Mouse (Mus musculus) brain, embryonic 14.5 days (tissue): ENCODE results near the gene Abcg2. TPM values are rescaled to one million over a fixed set of nuclear protein-coding genes. Genes with fewer than 3 reads are reported as not detected.
"Not testable (repeated sequence)": the region's sequence is repeated elsewhere in the genome, so short reads cannot be mapped to it uniquely, and the experiment has no call there.

Experiments
- DNase-seq: peaks from one replicate; pipeline ENCODE4 v3.0.0-alpha.2; 2011; ENCODE audit warnings: low read depth
- CTCF ChIP-seq: fragments of 200-500 bp; IDR thresholded peaks from 2 replicates; pipeline ENCODE4 v1.5.1; 2012; ENCODE audit warnings: inconsistent platforms, mild to moderate bottlenecking, moderate library complexity, borderline replicate concordance; ENCODE audit not compliant: insufficient read depth, insufficient read length; ENCODE audit errors: extremely low read depth
- POLR2A ChIP-seq: fragments of 200-500 bp; IDR thresholded peaks from 2 replicates; pipeline ENCODE4 v1.6.1; 2012; ENCODE audit warnings: mild to moderate bottlenecking, inconsistent platforms, borderline replicate concordance; ENCODE audit not compliant: poor library complexity, insufficient read depth, insufficient read length, severe bottlenecking; ENCODE audit errors: extremely low read depth
- polyA plus RNA-seq: library from polyadenylated mRNA; depleted of rRNA; stranded (reverse); fragments of >200 nt; gene quantifications from 2 replicates; pipeline ENCODE4 v1.2.3, GENCODE M21; 2012; rRNA removed

The Abcg2 gene
- polyA plus RNA-seq, result 20.5 and 22.1 TPM in 2 replicates

DNA sequence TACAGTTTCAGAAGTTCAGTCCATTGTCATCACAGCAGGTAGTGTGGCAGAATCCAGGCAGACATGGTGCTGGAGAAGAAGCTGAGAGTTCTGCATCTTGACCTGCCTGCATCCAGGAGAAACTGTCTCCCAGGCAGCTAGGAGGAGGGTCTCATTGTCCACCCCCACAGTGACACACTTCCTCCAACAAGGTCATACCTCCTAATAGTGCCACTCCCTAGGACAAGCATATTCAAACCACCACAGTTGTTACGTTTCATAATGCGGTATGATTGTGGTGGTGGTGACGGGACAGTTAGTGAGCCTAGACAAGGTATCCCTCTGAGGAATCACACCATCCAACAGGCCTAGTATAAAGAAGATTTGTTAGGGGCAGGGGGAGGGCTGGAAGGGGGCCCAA lies at the start of gene Abcg2:
Gene Abcg2 (plus strand): TSS at position 301 of the 400 bp plus-strand sequence.
- DNase-seq, result not testable (repeated sequence)

GRCm38 (mm10) chr6:58540263-58540662 lies 44.1 kb upstream of the Abcg2 start:
- DNase-seq, result not testable (repeated sequence)

DNA sequence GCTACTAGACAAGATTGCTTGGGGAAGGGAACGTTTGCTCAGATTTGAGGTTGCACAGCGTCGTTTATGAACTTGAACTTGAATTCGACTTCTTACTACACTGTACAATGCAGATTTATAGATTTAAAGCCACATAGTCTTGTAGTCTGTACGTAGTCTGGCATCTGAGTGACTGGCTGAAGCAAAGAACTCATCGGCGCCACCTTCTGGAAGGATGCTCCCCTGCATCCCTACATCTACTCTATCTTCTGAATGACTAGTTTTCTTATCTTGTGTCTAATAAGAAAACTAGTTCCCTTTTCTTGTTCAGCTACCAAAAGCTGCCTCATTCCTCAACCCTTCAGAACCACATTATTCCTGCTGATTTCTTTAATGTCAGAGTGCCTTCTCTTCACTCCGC lies 41.5 kb upstream of the Abcg2 start:
- peak; percentile 22 for DNase-seq
- TF ChIP-seq CTCF, result peak; percentile 39; the same call in 1 of the 2 replicates

DNA sequence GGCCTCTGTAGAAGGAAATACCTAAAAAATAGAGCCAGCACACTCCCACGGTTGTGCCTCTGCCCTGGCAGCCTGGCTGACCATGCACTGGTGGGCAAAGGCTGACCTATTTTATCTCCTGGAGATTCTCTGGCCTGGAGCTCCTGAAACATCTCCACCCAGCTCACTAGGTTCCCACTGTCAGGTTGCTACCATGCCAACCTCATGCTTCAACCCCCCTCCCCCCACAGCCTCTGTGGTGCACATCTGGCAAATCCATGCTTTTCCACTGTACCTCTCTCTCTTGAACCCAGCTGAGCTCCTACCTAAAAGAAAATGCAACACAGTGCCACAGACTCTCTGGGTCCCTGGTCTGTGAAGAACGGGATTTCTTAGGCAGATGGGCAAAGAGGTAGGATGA lies 39.4 kb upstream of the Abcg2 start:
- peak; percentile 1 for DNase-seq

DNA sequence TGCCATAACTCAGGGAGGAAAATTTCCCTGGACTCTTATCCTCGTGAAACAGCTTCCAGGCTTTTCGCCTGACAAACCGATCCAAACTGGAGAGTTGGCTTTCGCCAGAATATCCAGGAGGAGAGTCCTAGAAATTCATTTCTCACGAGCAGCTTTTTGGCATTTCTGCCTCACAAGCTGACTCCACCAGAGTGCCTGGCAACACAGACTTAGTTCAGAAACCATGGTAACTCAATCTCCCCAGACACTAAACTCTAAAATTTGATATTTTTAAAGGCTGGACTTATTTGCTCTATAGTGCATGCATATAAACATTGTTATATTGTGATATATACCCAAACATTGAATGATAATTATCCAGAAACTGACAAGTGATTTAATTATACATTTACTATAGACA lies 38.3 kb upstream of the Abcg2 start:
- DNase-seq, result peak; percentile 5

- no peak for TF ChIP-seq POLR2A
- TF ChIP-seq CTCF, result peak; percentile 77
- DNase-seq, result peak; percentile 84
These were observed 37.5 kb upstream of the Abcg2 start for GRCm38 (mm10) chr6:58546816-58547215.

GRCm38 (mm10) chr6:58553812-58554211 lies 30.5 kb upstream of the Abcg2 start:
- DNase-seq, result not testable (repeated sequence)

- DNase-seq, result not testable (repeated sequence)
These were observed 9.9 kb downstream of the Abcg2 start for GRCm38 (mm10) chr6:58593987-58594844.

GRCm38 (mm10) chr6:58595639-58596293 lies 11.4 kb downstream of the Abcg2 start:
- peak; percentile 29 for DNase-seq

- TF ChIP-seq CTCF (no peak), POLR2A (no peak)
These were observed 12.0 kb downstream of the Abcg2 start for GRCm38 (mm10) chr6:58596294-58596653.

DNA sequence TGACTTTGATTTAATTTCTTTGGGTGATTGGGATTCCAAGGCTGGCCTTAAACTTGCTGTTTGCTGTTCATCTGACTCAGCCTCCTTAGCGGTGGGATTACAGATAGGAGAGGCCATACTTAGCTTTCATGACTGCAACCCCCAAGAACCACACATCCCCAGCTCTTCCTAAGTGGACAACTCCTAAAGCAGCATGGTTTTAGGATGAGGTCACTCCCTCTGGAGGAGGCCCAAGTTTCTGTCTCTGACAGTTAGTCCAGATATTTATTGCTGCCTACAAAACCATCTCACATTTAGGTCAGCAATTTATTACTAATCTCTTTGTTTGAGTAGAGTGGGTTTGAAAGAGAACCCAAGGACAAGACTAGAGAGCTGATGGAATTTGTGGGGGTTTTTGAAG lies 17.8 kb downstream of the Abcg2 start:
- DNase-seq, result not testable (repeated sequence)

More at GRCm38 (mm10) chr6:58596294-58596653, 12.0 kb downstream of the Abcg2 start:
- DNase-seq, result peak; percentile 69

DNA sequence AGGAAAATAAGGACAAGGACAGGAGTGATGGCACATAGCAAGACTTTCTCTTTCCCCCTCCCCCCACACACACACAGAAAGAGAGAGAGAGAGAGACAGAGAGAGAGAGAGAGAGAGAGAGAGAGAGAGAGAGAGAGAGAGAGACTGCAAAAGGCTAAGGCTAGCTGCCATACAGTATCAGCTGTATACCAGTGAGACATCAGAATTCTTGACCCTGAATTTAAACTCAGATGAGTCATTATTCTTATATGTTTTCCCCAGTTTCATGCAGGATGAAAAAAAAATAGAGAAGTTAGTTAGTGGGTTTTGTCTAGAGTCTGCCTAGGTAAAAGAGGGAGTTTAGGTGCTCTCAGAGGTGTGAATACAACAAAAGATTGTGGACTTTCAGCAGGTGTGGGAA lies 18.7 kb downstream of the Abcg2 start:
- not testable (repeated sequence) for DNase-seq

DNA sequence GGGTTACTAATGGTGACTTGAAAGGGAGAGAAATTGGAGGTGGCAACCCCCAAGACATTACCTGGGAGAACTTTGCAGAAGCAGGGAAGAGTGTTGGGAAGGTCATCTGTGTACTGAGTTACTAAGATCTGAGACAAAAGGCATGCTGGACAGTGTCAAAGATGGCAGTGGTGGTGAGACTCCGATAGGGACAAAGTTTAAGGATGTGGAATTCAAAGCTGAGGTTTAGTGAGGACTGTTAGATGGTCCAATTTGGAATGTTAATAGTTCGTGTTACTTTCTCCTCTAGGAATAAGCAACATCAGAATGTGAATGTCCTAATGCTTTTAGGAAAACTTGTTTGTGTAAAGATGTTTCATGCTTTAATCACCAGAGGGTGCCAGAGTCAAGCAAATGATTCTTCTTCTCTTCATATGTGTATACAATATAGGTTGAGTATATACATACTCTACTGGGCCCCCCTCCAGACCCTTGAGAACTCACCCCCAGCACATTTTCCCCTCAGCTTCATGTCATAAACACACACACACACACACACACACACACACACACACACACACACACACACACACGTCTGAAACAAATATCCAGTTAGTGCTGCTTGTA lies 19.3 kb downstream of the Abcg2 start:
- peak; percentile 56 for DNase-seq

DNA sequence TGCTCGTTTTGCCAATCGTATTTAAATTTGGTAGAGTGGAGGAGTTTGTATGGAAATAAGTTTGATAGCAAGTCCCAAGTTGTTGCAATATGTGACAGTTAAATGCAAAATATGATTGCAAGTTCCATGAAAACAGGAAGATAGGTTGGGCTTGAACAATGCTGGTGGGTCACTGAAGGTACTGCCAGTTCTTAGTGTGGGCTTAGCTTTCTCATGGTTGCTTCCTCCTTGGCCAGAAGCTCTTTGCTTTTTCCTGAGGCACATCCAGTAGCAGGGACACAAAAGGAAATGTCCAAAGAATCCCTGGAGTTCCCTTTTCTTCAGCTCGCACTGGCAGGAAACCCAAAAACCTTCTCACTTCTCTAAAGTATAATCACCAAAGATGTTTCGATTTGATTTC lies 22.3 kb downstream of the Abcg2 start:
- DNase-seq, result no peak
- TF ChIP-seq POLR2A (no peak), CTCF (no peak)
